Mouse (Mus musculus) CH12.LX (cell line): ENCODE results near the gene Rap1a. TPM values are rescaled to one million over a fixed set of nuclear protein-coding genes. Genes with fewer than 3 reads are reported as not detected.

Experiments
- DNase-seq: peaks from one replicate; pipeline ENCODE4 v3.0.0-alpha.2; 2013; ENCODE audit errors: extremely low read depth
- H3K27ac ChIP-seq: 2 replicates; pipeline ENCODE4 v1.5.1; 2012; ENCODE audit warnings: low read depth, mild to moderate bottlenecking, control low read depth, moderate library complexity; ENCODE audit not compliant: insufficient read depth
- H3K27me3 ChIP-seq: replicated peaks from 2 replicates; pipeline ENCODE3; 2012; ENCODE audit warnings: inconsistent platforms
- H3K36me3 ChIP-seq, 2 experiments: replicated peaks in 1 of 2; 2 replicates each; pipeline versions ENCODE3 to v1.6.1; 2012; ENCODE audit warnings: inconsistent platforms in 1 of 2, low read length in 1 of 2, mild to moderate bottlenecking in 1 of 2, mixed read lengths in 1 of 2, moderate library complexity in 1 of 2; ENCODE audit not compliant: control insufficient read depth in 1 of 2, insufficient read depth in 1 of 2
- H3K4me1 ChIP-seq, 2 experiments: 2 replicates each; pipeline ENCODE4 v1.6.1; 2012; ENCODE audit warnings: inconsistent platforms in 1 of 2, moderate library complexity in 1 of 2; ENCODE audit not compliant: insufficient read depth in 2 of 2, control insufficient read depth in 1 of 2
- H3K4me2 ChIP-seq: 2 replicates; pipeline ENCODE4 v1.6.1; 2012; ENCODE audit warnings: low read depth, mild to moderate bottlenecking, control low read depth; ENCODE audit not compliant: poor library complexity, insufficient read depth, severe bottlenecking
- H3K4me3 ChIP-seq, 3 experiments: fragments of 150-350 bp in 1 of 3; sonication (generic) in 1 of 3; replicated peaks in 1 of 3; 2 replicates each; pipeline versions ENCODE3 to v1.5.1; 2011 to 2012; ENCODE audit warnings: low read depth in 2 of 3, low read length in 2 of 3, mild to moderate bottlenecking in 2 of 3, moderate library complexity in 2 of 3, control low read depth in 1 of 3, improper control_type of control experiment in 1 of 3, inconsistent platforms in 1 of 3, mixed read lengths in 1 of 3; ENCODE audit not compliant: poor library complexity in 1 of 3
- H3K79me2 ChIP-seq: replicated peaks from 2 replicates; pipeline ENCODE4 v1.6.1; 2012; ENCODE audit warnings: mild to moderate bottlenecking, moderate library complexity; ENCODE audit not compliant: control insufficient read depth, poor library complexity, insufficient read depth, severe bottlenecking; ENCODE audit errors: extremely low read depth
- H3K9ac ChIP-seq: 2 replicates; pipeline ENCODE4 v1.6.1; 2012; ENCODE audit warnings: low read depth, mild to moderate bottlenecking, control low read depth, moderate library complexity; ENCODE audit not compliant: insufficient read depth
- H3K9me3 ChIP-seq: replicated peaks from 2 replicates; pipeline ENCODE3; 2012; ENCODE audit warnings: low read length, inconsistent platforms, mixed read lengths
- BHLHE40 ChIP-seq: IDR thresholded peaks from 2 replicates; pipeline ENCODE4 v1.6.1; 2011; ENCODE audit warnings: mild to moderate bottlenecking, low read depth, low read length, improper control_type of control experiment
- CHD1 ChIP-seq: IDR thresholded peaks from 2 replicates; pipeline ENCODE4 v1.6.1; 2012; ENCODE audit warnings: low read depth, low read length, improper control_type of control experiment, inconsistent platforms
- CHD2 ChIP-seq: IDR thresholded peaks from 2 replicates; pipeline ENCODE4 v1.6.1; 2011; ENCODE audit warnings: low read length, improper control_type of control experiment
- CTCF ChIP-seq, 2 experiments: IDR thresholded peaks in 1 of 2; conservative IDR thresholded peaks in 1 of 2; 2 replicates each; pipeline ENCODE4 v1.5.1; 2011 to 2012; ENCODE audit warnings: low read depth in 2 of 2, low read length in 2 of 2, improper control_type of control experiment in 1 of 2, inconsistent platforms in 1 of 2, mild to moderate bottlenecking in 1 of 2, moderate library complexity in 1 of 2
- ELF1 ChIP-seq: IDR thresholded peaks from 2 replicates; pipeline ENCODE4 v1.6.1; 2014; ENCODE audit warnings: low read depth, mild to moderate bottlenecking, inconsistent platforms, low read length, improper control_type of control experiment
- EP300 ChIP-seq: IDR thresholded peaks from 2 replicates; pipeline ENCODE4 v1.6.1; 2011; ENCODE audit warnings: low read length, improper control_type of control experiment
- HCFC1 ChIP-seq: IDR thresholded peaks from 2 replicates; pipeline ENCODE4 v1.6.1; 2012; ENCODE audit warnings: low read depth, mild to moderate bottlenecking, inconsistent platforms, low read length, improper control_type of control experiment
- JUND ChIP-seq: conservative IDR thresholded peaks from 2 replicates; pipeline ENCODE4 v1.6.1; 2011; ENCODE audit warnings: low read depth, low read length, improper control_type of control experiment
- KAT2A ChIP-seq: IDR thresholded peaks from 2 replicates; pipeline ENCODE4 v1.6.1; 2012; ENCODE audit warnings: low read length, improper control_type of control experiment, inconsistent platforms; ENCODE audit not compliant: insufficient replicate concordance
- MEF2A ChIP-seq: IDR thresholded peaks from 2 replicates; pipeline ENCODE4 v1.6.1; 2014; ENCODE audit warnings: low read depth, mild to moderate bottlenecking, inconsistent platforms, low read length, improper control_type of control experiment, borderline replicate concordance
- NELFE ChIP-seq: IDR thresholded peaks from 2 replicates; pipeline ENCODE4 v1.6.1; 2011; ENCODE audit warnings: low read depth, low read length, improper control_type of control experiment
- NRF1 ChIP-seq: IDR thresholded peaks from 2 replicates; pipeline ENCODE4 v1.6.1; 2014; ENCODE audit warnings: low read depth, mild to moderate bottlenecking, inconsistent platforms, low read length, improper control_type of control experiment, moderate library complexity
- RAD21 ChIP-seq: IDR thresholded peaks from 2 replicates; pipeline ENCODE4 v1.6.1; 2011; ENCODE audit warnings: low read depth, mild to moderate bottlenecking, low read length, improper control_type of control experiment, moderate library complexity
- RCOR1 ChIP-seq: conservative IDR thresholded peaks from 2 replicates; pipeline ENCODE4 v1.6.1; 2012; ENCODE audit warnings: low read depth, mild to moderate bottlenecking, inconsistent platforms, low read length, improper control_type of control experiment
- SMC3 ChIP-seq: IDR thresholded peaks from 2 replicates; pipeline ENCODE4 v1.6.1; 2011; ENCODE audit warnings: low read depth, low read length, improper control_type of control experiment
- TBP ChIP-seq: conservative IDR thresholded peaks from 2 replicates; pipeline ENCODE4 v1.6.1; 2011; ENCODE audit warnings: low read depth, low read length, improper control_type of control experiment
- USF1 ChIP-seq: IDR thresholded peaks from 2 replicates; pipeline ENCODE4 v1.6.1; 2014; ENCODE audit warnings: low read depth, mild to moderate bottlenecking, inconsistent platforms, low read length, improper control_type of control experiment
- ZC3H11A ChIP-seq: IDR thresholded peaks from 2 replicates; pipeline ENCODE4 v1.6.1; 2012; ENCODE audit warnings: low read depth, mild to moderate bottlenecking, inconsistent platforms, low read length, improper control_type of control experiment
- ZNF384 ChIP-seq: IDR thresholded peaks from 2 replicates; pipeline ENCODE4 v1.6.1; 2012; ENCODE audit warnings: low read depth, low read length, improper control_type of control experiment, inconsistent platforms
- dilution Hi-C: fragments of 300-500 bp; cut with MboI; formaldehyde crosslinking; loops from 2 replicates; pipeline ENCODE4 v1.14.3; 2020; ENCODE audit warnings: low sequenced_read_pairs; ENCODE audit not compliant: extremely low pct_unique_long_range_greater_than_20kb, extremely low pct_ligation_motif_present
- in situ Hi-C: fragments of 300-500 bp; cut with MboI; formaldehyde crosslinking; loops from 3 replicates; pipeline ENCODE4 v1.14.3; 2019; ENCODE audit warnings: low sequenced_read_pairs, low pct_ligation_motif_present, low pct_unique_long_range_greater_than_20kb, mixed read lengths
- polyA plus RNA-seq: library from polyadenylated mRNA; unstranded; fragments of >175 nt; gene quantifications from 2 replicates; pipeline ENCODE4 v1.2.1, GENCODE M21; 2012; ENCODE audit warnings: low read depth; ENCODE audit not compliant: insufficient read length
- total RNA-seq, 2 experiments: library from RNA; depleted of rRNA; stranded (reverse); fragments of 300-350 nt in 1 of 2; fragments of >200 nt in 1 of 2; gene quantifications; 2 replicates each; pipeline ENCODE4 v1.2.3; 2012 to 2014

Gene Rap1a
- total and polyA plus RNA-seq, 3 experiments: 63.3 to 250 (median 209) TPM

DNA sequence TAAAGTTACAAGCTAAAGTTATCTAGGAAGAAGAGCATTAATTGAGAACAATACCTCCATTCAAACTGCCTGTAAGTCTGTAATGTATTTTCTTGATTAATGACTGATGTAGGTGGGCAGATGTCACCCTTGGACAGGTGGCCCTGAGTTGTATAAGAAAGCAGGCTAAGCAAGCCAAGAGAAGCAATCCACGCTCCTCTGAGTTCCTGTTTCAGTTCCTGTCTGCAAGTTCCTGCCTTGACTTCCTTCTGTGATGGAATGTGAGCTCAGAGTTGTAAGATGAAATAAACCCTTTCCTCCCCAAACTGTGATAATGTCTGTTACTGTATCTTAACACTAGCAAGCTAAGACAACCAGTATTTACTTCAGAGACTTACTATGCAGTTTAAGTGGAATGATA lies 11.4 kb downstream of the Rap1a start:
- Histone ChIP-seq H3K27ac (no peak overlapping the region), H3K27me3 (no peaks in the 10 kb centered on the region), H3K4me1 (peaks cover 7 to 21% of the 10 kb centered on the region in 2 experiments; a peak in 3 of 4 replicates), H3K4me3 (no peak overlapping the region), H3K79me2 (peaks cover 85% of the 10 kb centered on the region), H3K9ac (no peak overlapping the region), H3K4me2 (no peak overlapping the region), H3K36me3 (peaks cover 30 to 68% of the 10 kb centered on the region in 2 experiments), H3K9me3 (peaks cover 34% of the 10 kb centered on the region)
- dilution Hi-C loops: no loop called here
- DNase-seq: peak; percentile 28
- in situ Hi-C loops: no loop called here
- no peak for TF ChIP-seq CHD2
- peak; percentile 47; the same call in 1 of the 2 replicates for TF ChIP-seq EP300
- no peak for TF ChIP-seq RCOR1
- no peak for TF ChIP-seq CHD1

DNA sequence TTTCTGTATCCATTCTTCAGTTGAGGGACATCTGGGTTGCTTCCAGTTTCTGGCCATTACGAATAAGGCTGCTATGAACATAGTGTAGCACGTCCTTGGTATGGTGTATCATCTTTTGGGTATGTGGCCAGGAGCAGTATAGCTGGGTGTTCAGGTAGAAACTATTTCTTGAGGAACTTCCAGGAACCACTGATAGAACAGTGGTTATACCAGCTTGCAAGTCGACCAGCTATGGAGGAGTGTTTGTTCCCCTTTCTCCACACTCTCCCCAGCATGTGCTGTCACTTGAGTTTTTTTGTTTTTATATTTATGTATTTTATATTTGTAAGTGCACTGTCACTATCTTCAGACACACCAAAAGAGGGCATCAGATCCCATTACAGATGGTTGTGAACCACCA lies 13.8 kb downstream of the Rap1a start:
- H3K4me3 ChIP-seq: no peak overlapping the region
- peaks cover 30 to 63% of the 10 kb centered on the region in 2 experiments for H3K36me3 ChIP-seq
- no peaks in the 10 kb centered on the region for H3K27me3 ChIP-seq
- H3K79me2 ChIP-seq: peaks cover 82% of the 10 kb centered on the region
- H3K4me1 ChIP-seq: peaks cover 5 to 30% of the 10 kb centered on the region in 2 experiments; a peak in 3 of 4 replicates
- dilution Hi-C loops (no loop called here), in situ Hi-C loops (no loop called here)
- H3K27ac ChIP-seq: no peak overlapping the region
- H3K9ac ChIP-seq: no peak overlapping the region
- peaks cover 29% of the 10 kb centered on the region for H3K9me3 ChIP-seq
- TF ChIP-seq CTCF (conservative IDR thresholded peaks at IDR 0.05 in 1 of 2, IDR thresholded peaks at IDR 0.05 in 1 of 2; ENCODE audit: low read depth in 2 of 2, low read length in 2 of 2): no peak
- TF ChIP-seq KAT2A: no peak
- TF ChIP-seq ZC3H11A: no peak
- TF ChIP-seq ZNF384: no peak
- no peak for TF ChIP-seq NELFE
- no peak for TF ChIP-seq JUND
- TF ChIP-seq ELF1: no peak
- TF ChIP-seq BHLHE40: no peak
- no peak for TF ChIP-seq MEF2A
- TF ChIP-seq NRF1: no peak
- no peak for TF ChIP-seq TBP
- no peak for TF ChIP-seq HCFC1
- no peak for DNase-seq
- H3K4me2 ChIP-seq: no peak overlapping the region

DNA sequence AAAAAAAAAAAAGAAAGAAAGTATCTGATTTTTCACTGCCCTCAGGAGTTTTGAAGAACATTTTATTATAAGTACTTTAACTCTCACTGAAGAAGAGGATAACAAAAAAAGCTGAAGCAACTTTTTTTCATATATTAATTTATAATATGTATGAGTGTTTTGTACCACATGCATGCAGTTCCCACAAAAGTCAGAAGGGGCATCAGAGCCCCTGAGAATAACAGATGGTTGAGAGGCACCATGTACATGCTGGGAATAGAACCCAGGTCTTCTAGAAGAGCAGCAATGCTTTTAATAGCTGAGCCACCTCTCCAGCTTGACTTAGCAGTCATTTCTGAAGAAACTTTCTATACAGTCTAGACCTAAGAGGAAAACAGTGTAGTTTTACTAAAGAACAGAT lies 15.3 kb downstream of the Rap1a start:
- Histone ChIP-seq H3K36me3 (peaks cover 23 to 52% of the 10 kb centered on the region in 2 experiments), H3K9me3 (peaks cover 20% of the 10 kb centered on the region), H3K4me3 (no peak overlapping the region), H3K4me2 (no peak overlapping the region), H3K4me1 (peaks cover 4 to 40% of the 10 kb centered on the region in 2 experiments; a peak in 3 of 4 replicates), H3K9ac (no peak overlapping the region), H3K79me2 (peaks cover 78% of the 10 kb centered on the region), H3K27ac (no peak overlapping the region), H3K27me3 (no peaks in the 10 kb centered on the region)
- dilution Hi-C loops (no loop called here), in situ Hi-C loops (no loop called here)
- no peak for DNase-seq
- TF ChIP-seq USF1 (no peak), ELF1 (no peak), CTCF (conservative IDR thresholded peaks at IDR 0.05 in 1 of 2, IDR thresholded peaks at IDR 0.05 in 1 of 2; ENCODE audit: low read depth in 2 of 2, low read length in 2 of 2) (peak in 1 of 2 experiments; percentile 34; a peak in 2 of 4 replicates), SMC3 (peak; percentile 6; the same call in 1 of the 2 replicates), RAD21 (peak; percentile 30)
